Mouse (Mus musculus): ENCODE data around the gene Gm20388. TPM values are rescaled to one million over a fixed set of nuclear protein-coding genes. Genes with fewer than 3 reads are reported as not detected.
A peak's percentile ranks its signal among the peaks of the same experiment; 100 is the strongest.

Gene Gm20388
- polyA plus RNA-seq, 1 experiment = 10.6 TPM

- WGBS = 76% methylated on average over 3 of the region's 3 CpGs
- Histone ChIP-seq H3K4me3 (replicated peaks; ENCODE audit: control insufficient read depth, low read depth, low read length) (no peak overlapping the region), H3K4me1 (ENCODE audit: control insufficient read depth, insufficient read depth, low read length) (no peaks in the 10 kb centered on the region), H3K27ac (ENCODE audit: control insufficient read depth, insufficient read depth, low read depth, low read length, poor library complexity) (no peak overlapping the region)
- peak; percentile 27; the same call in 1 of the 2 replicates for TF ChIP-seq CTCF (IDR thresholded peaks at IDR 0.05; ENCODE audit: control insufficient read depth, insufficient read depth, low read length)
- no peak for TF ChIP-seq POLR2A (IDR thresholded peaks at IDR 0.05; ENCODE audit: borderline replicate concordance, control insufficient read depth, low read depth, low read length)
Observed at GRCm38 (mm10) chr8:122124326-122124725, 2213.7 kb downstream of the Gm20388 start.

GRCm38 (mm10) chr8:122126659-122127058, 2216.0 kb downstream of the Gm20388 start:
- no peak for TF ChIP-seq POLR2A (IDR thresholded peaks at IDR 0.05; ENCODE audit: borderline replicate concordance, control insufficient read depth, low read depth, low read length)
- TF ChIP-seq CTCF (IDR thresholded peaks at IDR 0.05; ENCODE audit: control insufficient read depth, insufficient read depth, low read length) = no peak
- WGBS = 81% methylated on average over 8 of the region's 8 CpGs

GRCm38 (mm10) chr8:122134121-122134529, 2223.5 kb downstream of the Gm20388 start:
- H3K27ac ChIP-seq (ENCODE audit: control insufficient read depth, insufficient read depth, low read depth, low read length, poor library complexity) = no peak overlapping the region
- WGBS = 72% methylated on average over 3 of the region's 3 CpGs
- TF ChIP-seq CTCF (IDR thresholded peaks at IDR 0.05; ENCODE audit: control insufficient read depth, insufficient read depth, low read length) (no peak), POLR2A (IDR thresholded peaks at IDR 0.05; ENCODE audit: borderline replicate concordance, control insufficient read depth, low read depth, low read length) (no peak)
- no peak overlapping the region for H3K4me3 ChIP-seq (replicated peaks; ENCODE audit: control insufficient read depth, low read depth, low read length)
- no peaks in the 10 kb centered on the region for H3K4me1 ChIP-seq (ENCODE audit: control insufficient read depth, insufficient read depth, low read length)

More at GRCm38 (mm10) chr8:122126659-122127058, 2216.0 kb downstream of the Gm20388 start:
- Histone ChIP-seq H3K4me1 (ENCODE audit: control insufficient read depth, insufficient read depth, low read length) (no peaks in the 10 kb centered on the region), H3K4me3 (replicated peaks; ENCODE audit: control insufficient read depth, low read depth, low read length) (no peak overlapping the region), H3K27ac (ENCODE audit: control insufficient read depth, insufficient read depth, low read depth, low read length, poor library complexity) (no peak overlapping the region)

- no peak overlapping the region for H3K27ac ChIP-seq (ENCODE audit: control insufficient read depth, insufficient read depth, low read depth, low read length, poor library complexity)
- no peaks in the 10 kb centered on the region for H3K4me1 ChIP-seq (ENCODE audit: control insufficient read depth, insufficient read depth, low read length)
- no peak for TF ChIP-seq POLR2A (IDR thresholded peaks at IDR 0.05; ENCODE audit: borderline replicate concordance, control insufficient read depth, low read depth, low read length)
- TF ChIP-seq CTCF (IDR thresholded peaks at IDR 0.05; ENCODE audit: control insufficient read depth, insufficient read depth, low read length) = 0 out of 2 replicates have a peak, but pooled peaks have one; percentile 19
- H3K4me3 ChIP-seq (replicated peaks; ENCODE audit: control insufficient read depth, low read depth, low read length) = no peak overlapping the region
- 9% methylated on average over 5 of the region's 5 CpGs for WGBS
Observed at GRCm38 (mm10) chr8:122135494-122135893, 2224.9 kb downstream of the Gm20388 start.

GRCm38 (mm10) chr8:122139784-122140183, 2229.1 kb downstream of the Gm20388 start:
- no peak overlapping the region for H3K27ac ChIP-seq (ENCODE audit: control insufficient read depth, insufficient read depth, low read depth, low read length, poor library complexity)
- TF ChIP-seq CTCF (IDR thresholded peaks at IDR 0.05; ENCODE audit: control insufficient read depth, insufficient read depth, low read length) (peak; percentile 73), POLR2A (IDR thresholded peaks at IDR 0.05; ENCODE audit: borderline replicate concordance, control insufficient read depth, low read depth, low read length) (no peak)
- no peak overlapping the region for H3K4me3 ChIP-seq (replicated peaks; ENCODE audit: control insufficient read depth, low read depth, low read length)
- WGBS = 59% methylated on average over 5 of the region's 5 CpGs
- no peaks in the 10 kb centered on the region for H3K4me1 ChIP-seq (ENCODE audit: control insufficient read depth, insufficient read depth, low read length)

- WGBS = 83% methylated on average over 4 of the region's 4 CpGs
- no peak overlapping the region for H3K27ac ChIP-seq (ENCODE audit: control insufficient read depth, insufficient read depth, low read depth, low read length, poor library complexity)
- no peak overlapping the region for H3K4me3 ChIP-seq (replicated peaks; ENCODE audit: control insufficient read depth, low read depth, low read length)
- H3K4me1 ChIP-seq (ENCODE audit: control insufficient read depth, insufficient read depth, low read length) = no peaks in the 10 kb centered on the region
- no peak for TF ChIP-seq POLR2A (IDR thresholded peaks at IDR 0.05; ENCODE audit: borderline replicate concordance, control insufficient read depth, low read depth, low read length)
- no peak for TF ChIP-seq CTCF (IDR thresholded peaks at IDR 0.05; ENCODE audit: control insufficient read depth, insufficient read depth, low read length)
Observed at GRCm38 (mm10) chr8:122140411-122140810, 2229.8 kb downstream of the Gm20388 start.

GRCm38 (mm10) chr8:122142428-122142827, 2231.8 kb downstream of the Gm20388 start:
- TF ChIP-seq CTCF (IDR thresholded peaks at IDR 0.05; ENCODE audit: control insufficient read depth, insufficient read depth, low read length) = no peak
- TF ChIP-seq POLR2A (IDR thresholded peaks at IDR 0.05; ENCODE audit: borderline replicate concordance, control insufficient read depth, low read depth, low read length) = no peak
- Histone ChIP-seq H3K27ac (ENCODE audit: control insufficient read depth, insufficient read depth, low read depth, low read length, poor library complexity) (no peak overlapping the region), H3K4me1 (ENCODE audit: control insufficient read depth, insufficient read depth, low read length) (no peaks in the 10 kb centered on the region), H3K4me3 (replicated peaks; ENCODE audit: control insufficient read depth, low read depth, low read length) (no peak overlapping the region)
- 69% methylated on average over 4 of the region's 4 CpGs for WGBS

GRCm38 (mm10) chr8:122143231-122143630, 2232.6 kb downstream of the Gm20388 start:
- TF ChIP-seq POLR2A (IDR thresholded peaks at IDR 0.05; ENCODE audit: borderline replicate concordance, control insufficient read depth, low read depth, low read length) (no peak), CTCF (IDR thresholded peaks at IDR 0.05; ENCODE audit: control insufficient read depth, insufficient read depth, low read length) (0 out of 2 replicates have a peak, but pooled peaks have one; percentile 3)
- Histone ChIP-seq H3K4me3 (replicated peaks; ENCODE audit: control insufficient read depth, low read depth, low read length) (no peak overlapping the region), H3K4me1 (ENCODE audit: control insufficient read depth, insufficient read depth, low read length) (no peaks in the 10 kb centered on the region), H3K27ac (ENCODE audit: control insufficient read depth, insufficient read depth, low read depth, low read length, poor library complexity) (no peak overlapping the region)
- WGBS = 76% methylated on average over 1 of the region's 1 CpGs

Measured in bone marrow, adult 2 months (tissue).